Mouse (Mus musculus) inflammation-experienced regulatory T-cells, adult 16 weeks (primary cell): Measurements from ENCODE around the gene Arsj. TPM values are rescaled to one million over a fixed set of nuclear protein-coding genes. Genes with fewer than 3 reads are reported as not detected.

Source experiments
- polyA plus RNA-seq: library from polyadenylated mRNA; unstranded; fragments of 100-300 nt; shearing (Covaris generic); gene quantifications from one replicate; pipeline ENCODE4 v1.2.1, GENCODE M21; 2017

Gene Arsj
- not detected for polyA plus RNA-seq

GRCm38 (mm10) chr3:126363568-126364505 is at the start of gene Arsj:
Arsj (plus strand) TSS chr3:126363684.

Other genes with a start within 250 kb of the Arsj start
- 91.3 TPM for gene Camk2d, start 232.6 kb downstream of the Arsj start, polyA plus RNA-seq